Mouse (Mus musculus) telencephalon, adult 2 months (tissue): Measurements from ENCODE around the gene Angptl8.
"Not testable (repeated sequence)": the region's sequence is repeated elsewhere in the genome, so short reads cannot be mapped to it uniquely, and the experiment has no call there.

Experiments
- DNase-seq: peaks from one replicate; pipeline ENCODE4 v3.0.0-alpha.2; 2011; ENCODE audit warnings: low read depth, low spot score

Gene Angptl8

GRCm38 (mm10) chr9:21849691-21850677 lies 14.7 kb downstream of the Angptl8 start:
- DNase-seq = no peak

- no peak for DNase-seq
Measured at GRCm38 (mm10) chr9:21851084-21851483, 15.8 kb downstream of the Angptl8 start.

- DNase-seq = no peak
Measured at GRCm38 (mm10) chr9:21852128-21853091, 17.1 kb downstream of the Angptl8 start, which contains the start of gene Dock6. Gene Dock6, minus strand, starts transcription at chr9:21852635.

- DNase-seq = no peak
Measured at GRCm38 (mm10) chr9:21853961-21854360, 18.7 kb downstream of the Angptl8 start.

GRCm38 (mm10) chr9:21854894-21855293 lies 19.6 kb downstream of the Angptl8 start:
- DNase-seq = no peak

- DNase-seq = no peak
Measured at GRCm38 (mm10) chr9:21857501-21857900, 22.2 kb downstream of the Angptl8 start.

- DNase-seq = no peak
Measured at GRCm38 (mm10) chr9:21858084-21858483, 22.8 kb downstream of the Angptl8 start.

GRCm38 (mm10) chr9:21859606-21860005 lies 24.3 kb downstream of the Angptl8 start:
- no peak for DNase-seq

GRCm38 (mm10) chr9:21860349-21860748 lies 25.0 kb downstream of the Angptl8 start:
- not testable (repeated sequence) for DNase-seq

GRCm38 (mm10) chr9:21862181-21862580 lies 26.9 kb downstream of the Angptl8 start:
- no peak for DNase-seq

- no peak for DNase-seq
Measured at GRCm38 (mm10) chr9:21865673-21866398, 30.5 kb downstream of the Angptl8 start.

GRCm38 (mm10) chr9:21866641-21867040 lies 31.3 kb downstream of the Angptl8 start:
- DNase-seq = no peak

- DNase-seq = no peak
Measured at GRCm38 (mm10) chr9:21867726-21868125, 32.4 kb downstream of the Angptl8 start.

- not testable (repeated sequence) for DNase-seq
Measured at GRCm38 (mm10) chr9:21869290-21869689, 34.0 kb downstream of the Angptl8 start.

GRCm38 (mm10) chr9:21870879-21871524 lies 35.7 kb downstream of the Angptl8 start:
- DNase-seq = no peak

GRCm38 (mm10) chr9:21872204-21872603 lies 36.9 kb downstream of the Angptl8 start:
- no peak for DNase-seq

- DNase-seq = no peak
Measured at GRCm38 (mm10) chr9:21876601-21877000, 41.3 kb downstream of the Angptl8 start.
